Mouse (Mus musculus) left cerebral cortex, adult 2 months (tissue): ENCODE measurements around the gene Tifa. TPM values are rescaled to one million over a fixed set of nuclear protein-coding genes. Genes with fewer than 3 reads are reported as not detected.
A peak's percentile ranks its signal among the peaks of the same experiment; 100 is the strongest.

Experiments
- DNase-seq, 2 experiments: peaks; one replicate each; pipeline ENCODE4 v3.0.0; 2021 to 2022; ENCODE audit warnings: low spot score in 2 of 2, mixed read lengths in 1 of 2; ENCODE audit errors: extremely low spot score in 1 of 2
- H3K27ac ChIP-seq: fragments of 200-600 bp; 2 replicates; pipeline ENCODE4 v1.8.1; 2022
- H3K4me3 ChIP-seq: fragments of 200-600 bp; 2 replicates; pipeline ENCODE4 v1.8.1; 2022
- CTCF ChIP-seq: fragments of 200-600 bp; IDR thresholded peaks from 2 replicates; pipeline ENCODE4 v1.8.1; 2022; ENCODE audit warnings: antibody characterized with exemption, mild to moderate bottlenecking, moderate library complexity
- intact Hi-C: fragments of 180-260 bp; cut with DNase I; formaldehyde crosslinking; loops from one replicate; pipeline ENCODE4 v1.15.1; 2025
- total RNA-seq, 2 experiments: library from RNA; stranded (reverse); gene quantifications; 2 replicates each; pipeline ENCODE4 v1.2.3; 2021

The Tifa gene
- total RNA-seq, 2 experiments from 2014 or later = 5.8 to 6.4 TPM

DNA sequence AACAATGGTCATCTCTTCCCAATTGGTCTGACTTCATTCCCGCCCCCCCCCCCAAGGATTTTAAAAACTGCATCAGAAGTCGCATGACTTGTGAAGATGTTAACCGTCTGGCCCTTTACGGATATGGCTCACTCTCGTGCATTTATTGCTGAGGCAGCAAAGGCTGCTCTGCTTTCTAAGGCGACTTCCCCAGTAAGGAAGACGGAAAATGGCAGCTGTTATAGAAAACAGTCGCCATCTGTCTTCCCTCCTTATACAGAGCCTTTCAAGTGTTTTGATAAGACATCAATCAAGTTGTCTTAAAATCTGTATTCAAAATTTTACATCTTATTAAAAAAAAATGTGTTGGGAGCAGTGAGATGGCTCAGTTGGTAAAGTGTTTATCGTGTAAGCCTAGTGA is 63.1 kb downstream of the Tifa start:
- no peak for TF ChIP-seq CTCF
- no peak for DNase-seq

DNA sequence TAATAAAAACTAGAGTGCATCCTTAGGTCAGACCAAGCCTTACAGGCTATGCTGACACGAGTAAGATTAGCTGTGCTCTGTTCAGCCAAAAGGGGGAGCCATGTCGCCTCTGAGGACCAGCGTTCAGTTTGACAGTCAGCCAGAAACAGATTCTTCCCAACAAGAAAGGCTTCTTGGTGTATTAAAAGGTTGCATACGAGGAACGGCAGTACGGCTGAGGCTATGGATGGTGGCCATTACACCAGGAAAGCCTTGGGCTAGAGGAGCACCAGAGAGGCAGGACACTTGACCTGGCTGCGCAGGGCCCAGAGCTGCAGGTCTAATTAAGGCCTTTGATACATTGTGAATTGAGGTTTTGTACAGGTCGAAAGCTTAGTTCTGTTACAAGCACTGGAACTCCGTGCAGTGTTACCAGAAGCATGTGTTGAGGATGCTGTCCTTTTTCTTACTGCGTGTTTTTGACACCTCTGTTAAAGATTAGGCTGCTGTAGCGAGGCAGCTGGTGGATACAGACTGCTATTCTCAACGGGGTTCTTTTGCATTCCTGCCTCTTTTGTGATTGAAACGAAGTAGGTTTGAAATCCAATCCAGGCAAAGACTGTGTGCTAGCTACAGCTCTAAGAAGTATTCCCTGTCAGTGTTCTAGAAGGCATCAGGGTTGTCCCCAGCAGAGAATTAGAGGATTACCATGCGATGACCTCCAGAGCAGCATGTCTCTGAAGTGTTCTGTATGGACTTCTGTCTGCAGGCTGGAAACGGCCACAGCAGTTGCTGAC is 64.0 kb downstream of the Tifa start:
- Histone ChIP-seq H3K4me3 (no peak overlapping the region), H3K27ac (no peak overlapping the region)
- peak; percentile 77 for TF ChIP-seq CTCF
- intact Hi-C loops = loop anchor here (1.0 to 5.0 kb wide), 2 partner anchors 44 to 96 kb away; partner anchors contain the start of gene Fam241a
- peak; percentile 52 to 54 for DNase-seq

More for the DNA sequence above, 63.1 kb downstream of the Tifa start:
- Histone ChIP-seq H3K4me3 (no peak overlapping the region), H3K27ac (no peak overlapping the region)
- intact Hi-C loops = loop anchor here (1.0 to 5.0 kb wide), 2 partner anchors 45 to 97 kb away; partner anchors contain the start of gene Fam241a

DNA sequence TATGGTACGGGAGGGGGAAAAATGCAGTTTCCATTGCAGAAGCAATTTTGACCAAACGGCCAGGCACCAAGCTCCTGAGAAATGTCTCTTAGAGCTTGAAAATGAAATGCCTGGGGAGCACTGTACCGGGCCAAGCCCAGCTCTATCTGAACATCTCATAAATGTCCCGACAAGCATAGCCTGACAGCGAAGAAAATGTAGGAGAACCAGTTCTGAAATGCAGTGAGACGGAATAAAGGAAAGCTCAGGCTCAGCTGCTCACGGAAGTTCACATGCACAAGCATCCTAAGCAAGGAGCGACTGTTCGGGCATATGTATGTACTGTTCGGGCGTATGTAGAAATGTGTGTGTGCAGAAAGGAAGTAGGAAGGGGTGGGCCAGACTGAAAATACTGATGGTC is 71.7 kb downstream of the Tifa start:
- Histone ChIP-seq H3K4me3 (no peak overlapping the region), H3K27ac (no peak overlapping the region)
- TF ChIP-seq CTCF = no peak
- intact Hi-C loops = no loop called here
- no peak for DNase-seq

DNA sequence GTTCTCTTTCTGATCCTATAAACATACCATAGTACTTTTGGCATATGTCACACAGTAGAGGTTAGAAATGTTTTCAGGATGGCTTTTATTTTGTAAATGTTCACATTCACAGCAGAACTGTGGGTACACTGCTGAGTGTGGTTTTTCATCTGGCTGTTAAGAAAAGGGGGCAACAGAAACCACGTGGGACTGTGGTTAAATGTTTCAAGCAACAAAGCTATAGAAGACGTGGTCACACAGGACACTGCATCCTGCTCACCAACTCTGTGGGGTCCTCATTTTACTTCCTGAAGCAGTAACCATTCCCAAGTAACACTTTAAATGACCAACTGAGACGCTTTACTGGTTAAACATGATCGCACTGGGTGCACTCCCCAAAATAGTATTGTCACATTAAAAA is 72.9 kb downstream of the Tifa start:
- intact Hi-C loops = no loop called here
- DNase-seq = no peak
- Histone ChIP-seq H3K4me3 (no peak overlapping the region), H3K27ac (no peak overlapping the region)
- TF ChIP-seq CTCF = no peak

DNA sequence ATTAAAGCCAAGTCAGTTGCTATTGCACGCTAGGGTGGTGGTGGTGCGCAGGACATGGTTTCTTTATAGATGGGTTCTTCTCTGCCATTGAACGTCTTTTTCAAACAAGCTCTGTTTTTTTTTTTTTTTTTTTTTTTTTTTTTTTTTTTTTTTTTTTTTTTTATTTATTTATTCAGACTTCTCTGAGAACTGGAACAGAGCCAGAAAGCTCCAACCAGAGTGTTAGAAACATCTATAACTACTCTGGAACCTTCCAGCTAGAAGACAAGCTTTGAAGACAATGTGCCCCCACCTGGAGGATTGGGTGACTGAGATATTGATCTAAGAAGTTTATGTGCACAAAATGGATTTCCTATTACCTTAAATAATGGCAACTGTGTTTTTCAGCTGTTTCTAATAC is 74.0 kb downstream of the Tifa start:
- TF ChIP-seq CTCF = no peak
- DNase-seq = no peak
- intact Hi-C loops = no loop called here
- H3K27ac ChIP-seq = no peak overlapping the region
- no peak overlapping the region for H3K4me3 ChIP-seq

DNA sequence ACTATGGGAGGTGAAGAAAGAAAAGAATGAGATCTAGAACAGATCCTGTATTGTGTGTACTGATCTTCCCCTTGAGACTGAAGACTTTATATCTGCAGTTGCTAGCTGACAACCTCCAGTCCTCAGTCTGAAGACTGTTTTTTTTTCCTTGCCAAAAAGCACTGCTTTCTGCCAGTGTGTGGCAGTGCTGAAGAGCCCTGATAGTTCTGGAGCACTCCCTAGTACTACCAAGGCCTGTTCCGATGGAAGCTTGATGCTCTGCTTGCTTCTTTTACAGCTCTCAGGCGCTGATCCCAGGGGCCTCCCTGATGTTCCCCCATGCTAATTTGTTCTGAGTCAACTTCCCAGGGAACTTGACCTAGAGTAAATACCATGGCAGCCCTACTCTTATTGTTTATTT is 74.6 kb downstream of the Tifa start:
- intact Hi-C loops = no loop called here
- TF ChIP-seq CTCF = no peak; the same call in 1 of the 2 replicates
- Histone ChIP-seq H3K27ac (no peak overlapping the region), H3K4me3 (no peak overlapping the region)
- no peak for DNase-seq

DNA sequence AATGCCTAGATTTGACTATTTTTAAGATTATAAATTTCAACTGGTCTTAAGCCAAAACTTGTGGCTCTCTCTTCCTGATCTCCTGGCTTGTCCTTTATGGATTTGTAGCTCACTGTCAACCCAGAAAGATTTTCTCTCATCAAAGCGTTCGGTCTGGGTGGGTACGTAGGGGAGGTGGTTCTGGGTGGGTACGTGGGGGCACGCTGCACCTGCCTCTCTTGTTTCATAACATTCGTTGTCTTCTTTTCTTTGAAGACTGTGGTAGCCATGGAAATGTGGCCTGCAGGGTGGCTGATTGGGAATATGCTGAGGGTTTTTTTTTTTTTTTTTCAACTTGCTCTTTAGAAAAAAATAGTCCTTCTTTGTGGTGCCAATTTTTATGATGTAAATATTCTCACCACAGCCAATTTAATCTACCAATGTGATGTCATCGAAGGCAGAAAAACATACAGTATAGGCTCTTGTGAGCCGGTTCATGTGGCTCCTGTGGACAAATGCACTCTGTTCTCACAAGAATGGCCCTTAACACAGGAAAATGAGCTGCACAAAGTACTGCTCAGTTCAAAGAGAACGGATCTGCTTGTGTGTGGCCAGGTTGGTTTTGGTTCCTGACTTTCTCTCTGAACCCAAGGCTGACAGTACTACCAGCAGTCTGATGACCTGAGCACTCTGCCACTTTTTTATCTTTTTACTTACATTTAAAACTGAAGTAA is 78.6 kb downstream of the Tifa start:
- TF ChIP-seq CTCF = no peak
- intact Hi-C loops = no loop called here
- no peak overlapping the region; the same call in 1 of the 2 replicates for H3K27ac ChIP-seq
- no peak overlapping the region for H3K4me3 ChIP-seq
- DNase-seq = no peak

DNA sequence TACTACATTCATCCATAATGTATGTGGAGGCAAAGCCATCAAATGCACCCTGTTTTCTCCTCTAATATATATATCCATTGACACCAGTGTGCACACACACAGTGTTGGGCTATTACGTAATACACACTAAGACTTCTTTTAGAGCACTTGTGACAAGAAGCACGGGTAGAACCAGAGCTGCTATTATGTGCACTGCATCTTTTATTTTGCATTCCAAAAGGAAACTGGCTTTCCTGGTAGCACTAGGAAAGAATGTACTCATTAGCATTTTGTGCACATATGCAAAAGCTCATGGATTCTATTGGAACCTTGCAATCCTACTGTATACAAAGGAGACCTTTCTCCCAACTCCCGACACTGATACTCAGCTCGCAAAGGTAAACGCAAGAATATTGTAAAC is 79.3 kb downstream of the Tifa start:
- no peak for DNase-seq
- Histone ChIP-seq H3K4me3 (no peak overlapping the region), H3K27ac (no peak overlapping the region; the same call in 1 of the 2 replicates)
- intact Hi-C loops = no loop called here
- TF ChIP-seq CTCF = no peak

DNA sequence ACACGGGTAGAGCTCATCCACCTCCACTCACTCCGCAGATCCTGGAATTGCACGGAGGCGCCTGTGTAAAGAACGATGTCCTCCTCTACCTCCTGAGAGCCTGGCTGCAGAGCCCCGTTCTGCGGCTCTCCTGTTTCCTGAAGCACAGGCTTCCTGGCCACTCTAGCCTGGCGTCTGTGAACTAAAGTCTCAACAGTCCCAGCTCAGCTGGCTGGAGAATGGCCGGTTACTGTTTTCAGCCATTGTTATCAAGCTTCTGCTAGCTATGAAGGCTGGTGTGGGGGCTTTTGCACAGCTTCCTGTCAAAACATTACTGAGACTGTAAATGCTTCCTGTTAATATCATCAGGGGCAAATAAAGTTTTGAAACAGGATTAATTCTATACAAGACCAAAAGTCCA is 82.0 kb downstream of the Tifa start:
- H3K4me3 ChIP-seq = no peak overlapping the region
- TF ChIP-seq CTCF = no peak
- intact Hi-C loops = no loop called here
- DNase-seq = no peak
- H3K27ac ChIP-seq = no peak overlapping the region

DNA sequence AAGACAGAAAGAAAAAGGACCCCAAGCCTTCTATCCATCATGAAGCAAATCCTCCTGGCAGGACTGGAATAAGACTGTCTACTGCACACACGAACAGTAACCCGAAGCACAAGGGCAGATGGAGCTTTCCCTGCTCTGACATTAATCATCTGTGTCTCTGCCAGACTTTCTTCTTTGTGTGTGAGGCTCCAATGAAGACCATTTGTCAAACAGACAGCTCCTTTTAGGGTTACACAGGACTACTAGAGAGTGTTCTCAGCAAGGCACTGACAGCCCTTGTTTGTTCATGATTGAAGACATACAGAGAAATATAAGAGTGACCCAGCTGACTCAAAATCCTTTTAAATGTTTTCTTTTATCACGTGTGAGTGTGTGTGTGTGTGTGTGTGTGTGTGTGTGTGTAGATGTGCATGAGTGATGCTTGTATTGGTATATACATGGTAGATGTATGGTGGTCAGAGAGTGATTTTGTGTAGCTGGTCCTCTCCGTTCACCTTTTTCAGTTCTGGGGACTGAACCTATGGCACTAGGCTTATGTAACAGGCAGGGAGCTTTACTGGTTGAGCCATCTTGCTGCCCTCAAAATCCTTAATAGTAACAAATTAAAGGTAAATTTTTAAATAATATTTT is 84.8 kb downstream of the Tifa start:
- no peak for TF ChIP-seq CTCF
- Histone ChIP-seq H3K27ac (no peak overlapping the region), H3K4me3 (no peak overlapping the region)
- DNase-seq = no peak
- intact Hi-C loops = no loop called here

DNA sequence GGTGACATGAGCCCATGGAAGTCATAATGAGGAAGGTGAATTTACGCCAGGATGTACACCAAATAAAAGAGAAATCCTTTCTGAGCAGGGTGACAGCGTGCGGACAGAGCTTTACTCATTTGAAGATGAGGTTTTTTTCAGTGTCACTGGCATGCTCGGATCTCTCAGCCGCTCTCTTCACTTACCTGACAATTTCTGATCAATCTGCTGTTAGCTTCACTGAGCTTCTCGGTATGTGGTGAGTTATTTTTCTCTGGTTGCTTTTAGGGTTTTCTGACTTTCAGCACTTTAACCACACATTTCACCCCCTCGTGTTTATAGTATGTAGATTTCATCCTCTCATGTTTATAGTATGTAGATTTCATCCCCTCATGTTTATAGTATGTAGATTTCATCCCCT is 85.5 kb downstream of the Tifa start:
- Histone ChIP-seq H3K27ac (no peak overlapping the region), H3K4me3 (no peak overlapping the region)
- no peak for DNase-seq
- intact Hi-C loops = no loop called here
- TF ChIP-seq CTCF = no peak

DNA sequence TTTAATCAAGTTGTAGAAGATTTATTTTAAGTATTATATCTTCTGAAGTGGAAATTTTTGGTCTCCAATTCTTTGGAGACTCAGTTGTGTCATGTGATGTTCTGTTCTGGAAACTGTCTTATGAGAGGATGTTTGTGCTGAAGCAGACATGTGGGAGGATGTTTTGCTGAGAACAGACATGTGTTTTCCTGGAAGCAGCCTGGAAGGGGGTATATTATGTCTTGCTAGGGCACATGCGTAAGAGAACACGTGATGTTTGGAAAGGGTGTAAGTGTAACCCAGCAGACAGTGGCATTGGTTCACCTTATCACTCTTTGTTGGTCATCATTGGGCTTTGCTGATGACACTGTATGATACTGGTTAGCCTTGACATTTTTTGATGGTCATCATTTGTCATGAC is 85.9 kb downstream of the Tifa start:
- Histone ChIP-seq H3K4me3 (no peak overlapping the region), H3K27ac (no peak overlapping the region)
- intact Hi-C loops = no loop called here
- TF ChIP-seq CTCF = no peak
- DNase-seq = no peak
